Mouse (Mus musculus) hindlimb bud, embryonic 11.5 days (tissue): ENCODE data around the gene Cpne6.

Experiments used
- DNase-seq: peaks from one replicate; pipeline ENCODE4 v3.0.0-alpha.2; 2012; ENCODE audit warnings: low read depth, low spot score; ENCODE audit errors: extremely low spot score

Gene Cpne6

GRCm38 (mm10) chr14:55551347-55551746 lies 41.1 kb downstream of the Cpne6 start:
- DNase-seq: no peak

- DNase-seq: no peak
These were observed 41.5 kb downstream of the Cpne6 start for GRCm38 (mm10) chr14:55551794-55552193.

GRCm38 (mm10) chr14:55554635-55555034 lies 44.4 kb downstream of the Cpne6 start:
- DNase-seq: no peak

- no peak for DNase-seq
These were observed 45.5 kb downstream of the Cpne6 start for GRCm38 (mm10) chr14:55555788-55556187.

- no peak for DNase-seq
These were observed 46.8 kb downstream of the Cpne6 start for GRCm38 (mm10) chr14:55557003-55557402.

GRCm38 (mm10) chr14:55557587-55557986 lies 47.3 kb downstream of the Cpne6 start:
- no peak for DNase-seq

GRCm38 (mm10) chr14:55558740-55559448 lies 48.6 kb downstream of the Cpne6 start:
- no peak for DNase-seq

- peak; percentile 73 for DNase-seq
These were observed 49.6 kb downstream of the Cpne6 start, which contains the start of gene Dcaf11 for GRCm38 (mm10) chr14:55559799-55560201. Gene Dcaf11 (plus strand): TSS chr14:55560006.

GRCm38 (mm10) chr14:55560202-55561073 lies 50.2 kb downstream of the Cpne6 start, which contains the start of gene A730061H03Rik:
Gene A730061H03Rik (minus strand): TSS chr14:55560406.
- peak; percentile 95 for DNase-seq

- DNase-seq: no peak
These were observed 51.6 kb downstream of the Cpne6 start for GRCm38 (mm10) chr14:55561860-55562259.

GRCm38 (mm10) chr14:55563249-55563648 lies 53.0 kb downstream of the Cpne6 start:
- DNase-seq: no peak

GRCm38 (mm10) chr14:55565748-55566147 lies 55.5 kb downstream of the Cpne6 start:
- DNase-seq: no peak
